10 mouse cellular contexts compared by ENCODE assay signal in the genomic region with DNA sequence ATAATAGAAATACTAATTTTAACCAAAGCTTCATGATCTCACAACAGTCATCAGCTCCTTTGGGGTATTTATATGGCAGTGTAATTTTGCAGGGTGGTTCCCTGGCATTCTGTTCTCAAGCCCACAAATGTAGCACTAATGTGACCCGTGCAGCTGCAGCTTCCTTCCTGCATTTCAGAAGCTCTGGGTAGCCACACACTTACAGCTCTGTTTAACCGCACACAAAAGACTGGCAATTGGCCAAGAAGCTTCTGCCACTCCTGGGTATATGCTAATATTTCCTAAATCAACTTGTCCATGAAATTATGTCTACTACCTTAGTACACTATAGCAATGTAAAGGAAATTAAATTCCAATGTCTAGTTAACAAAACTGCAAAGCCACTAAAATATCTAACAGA. TPM values are rescaled to one million over a fixed set of nuclear protein-coding genes. Genes with fewer than 3 reads are reported as not detected.
DNase-seq lines count a peak whose midpoint lies in the region; ATAC-seq and TF ChIP-seq lines count a peak whose summit lies in the region.
"Had no signal": no experiment of that assay in that cellular context is flagged by ENCODE, and none has a peak within 500 bp of the region (broad histone marks: within the 10 kb centered on the region; RNA-seq: fewer than 3 reads in every experiment).

No protein-coding gene starts in this region.

- DNase-seq in intestine, embryonic 14.5 days (ENCODE audit: low spot score): no peak
- DNase-seq in lung, postnatal 14 days: peak; percentile 41
- DNase-seq in thymus, postnatal 0 days (ENCODE audit: low spot score): peak; percentile 80
- DNase-seq in ovary, postnatal 10 days (ENCODE audit: low spot score): no peak
- DNase-seq in cerebellum, adult 8-10 months: no peak

- H3K4me3 ChIP-seq in intestine, embryonic 14.5 days (ENCODE audit: low read depth, low read length): no peak overlapping the region
- no peak overlapping the region for H3K4me3 ChIP-seq in intestine, postnatal 0 days (ENCODE audit: low read depth, low read length)
- H3K4me3 ChIP-seq in heart, embryonic 11.5 days (ENCODE audit: low read depth, low read length): no peak overlapping the region
- H3K4me3 ChIP-seq: lung, embryonic 15.5 days had no signal

- WGBS in intestine, embryonic 14.5 days: 24% methylated on average over 2 of the region's 2 CpGs
- 6% methylated on average over 2 of the region's 2 CpGs for WGBS in intestine, postnatal 0 days
- 33% methylated on average over 2 of the region's 2 CpGs for WGBS in heart, embryonic 11.5 days (ENCODE audit: insufficient replicate concordance)

- H3K9me3 ChIP-seq in intestine, embryonic 14.5 days (ENCODE audit: control insufficient read depth, low read length): no peaks in the 10 kb centered on the region
- H3K9me3 ChIP-seq in intestine, postnatal 0 days (ENCODE audit: control insufficient read depth): no peaks in the 10 kb centered on the region
- H3K9me3 ChIP-seq in heart, embryonic 11.5 days (replicated peaks; ENCODE audit: control insufficient read depth, low read length): no peaks in the 10 kb centered on the region
- H3K9me3 ChIP-seq: G1E; lung, embryonic 15.5 days had no signal

- ATAC-seq in intestine, embryonic 14.5 days (replicated peaks; ENCODE audit: low FRiP score, low TSS enrichment, low read depth): 0 out of 2 replicates have a peak, but pooled peaks have one; percentile 55
- ATAC-seq in intestine, postnatal 0 days: no peak
- ATAC-seq in CD4-positive, CD25-positive, alpha-beta regulatory T cell, adult 4 months: peak; percentile 64
- ATAC-seq in heart, embryonic 11.5 days (replicated peaks; ENCODE audit: insufficient number of reproducible peaks, low FRiP score, low TSS enrichment): no peak

- peaks cover 4% of the 10 kb centered on the region; the same call in 1 of the 2 replicates for H3K36me3 ChIP-seq in intestine, embryonic 14.5 days (ENCODE audit: control insufficient read depth, insufficient read depth, low read length)
- H3K36me3 ChIP-seq in intestine, postnatal 0 days (ENCODE audit: control insufficient read depth, insufficient read depth): no peaks in the 10 kb centered on the region
- H3K36me3 ChIP-seq in heart, embryonic 11.5 days (ENCODE audit: control insufficient read depth, insufficient read depth, low read length): no peaks in the 10 kb centered on the region
- H3K36me3 ChIP-seq: lung, embryonic 15.5 days had no signal

- H3K27ac ChIP-seq in intestine, embryonic 14.5 days (ENCODE audit: low read depth): peak overlapping the region; percentile 30; the same call in 1 of the 2 replicates
- H3K27ac ChIP-seq in intestine, postnatal 0 days (ENCODE audit: low read depth, low read length): no peak overlapping the region
- H3K27ac ChIP-seq in heart, embryonic 11.5 days (ENCODE audit: low read depth, low read length): peak overlapping the region; percentile 29; the same call in 1 of the 2 replicates

- no peak overlapping the region for H3K9ac ChIP-seq in intestine, embryonic 14.5 days (ENCODE audit: low read length)
- no peak overlapping the region for H3K9ac ChIP-seq in intestine, postnatal 0 days (ENCODE audit: low read depth, low read length)
- no peak overlapping the region for H3K9ac ChIP-seq in heart, embryonic 11.5 days (ENCODE audit: low read depth, low read length)
- H3K9ac ChIP-seq: lung, embryonic 15.5 days had no signal

- H3K4me2 ChIP-seq in intestine, embryonic 14.5 days (ENCODE audit: low read length): no peak overlapping the region
- H3K4me2 ChIP-seq in intestine, postnatal 0 days (replicated peaks; ENCODE audit: low read depth): no peak overlapping the region
- no peak overlapping the region for H3K4me2 ChIP-seq in heart, embryonic 11.5 days
- H3K4me2 ChIP-seq: lung, embryonic 15.5 days had no signal

- 0 out of 2 replicates have a peak, but pooled peaks cover 3% of the 10 kb centered on the region for H3K4me1 ChIP-seq in intestine, embryonic 14.5 days (replicated peaks; ENCODE audit: control insufficient read depth, insufficient read depth, low read length)
- peaks cover 13% of the 10 kb centered on the region for H3K4me1 ChIP-seq in intestine, postnatal 0 days (replicated peaks; ENCODE audit: control insufficient read depth, insufficient read depth, low read length)
- peaks cover 9% of the 10 kb centered on the region for H3K4me1 ChIP-seq in heart, embryonic 11.5 days (ENCODE audit: control insufficient read depth, insufficient read depth, low read length)

- no peaks in the 10 kb centered on the region for H3K27me3 ChIP-seq in intestine, embryonic 14.5 days (replicated peaks; ENCODE audit: control insufficient read depth, insufficient read depth, low read length)
- no peaks in the 10 kb centered on the region for H3K27me3 ChIP-seq in intestine, postnatal 0 days (replicated peaks; ENCODE audit: control insufficient read depth, insufficient read depth, low read length)
- no peaks in the 10 kb centered on the region for H3K27me3 ChIP-seq in heart, embryonic 11.5 days (ENCODE audit: control insufficient read depth, insufficient read depth, low read length)
- H3K27me3 ChIP-seq: lung, embryonic 15.5 days had no signal

- TF ChIP-seq CTCF in intestine, postnatal 0 days (IDR thresholded peaks at IDR 0.05; ENCODE audit: low read depth): no peak

RNA-seq across cellular contexts. Expression of gene Usp3, which starts 32.6 kb away (rescaled TPM):
- 83.6 and 97.6 TPM in 2 replicates for polyA plus RNA-seq in intestine, embryonic 14.5 days (2014; fragmentation: Nextera tagmentation; extraction: Ambion mirVana)
- polyA plus RNA-seq in intestine, postnatal 0 days (2015; fragmentation: Nextera tagmentation; extraction: Ambion mirVana): 63.5 and 70.3 TPM in 2 replicates
- polyA plus RNA-seq in CD4-positive, CD25-positive, alpha-beta regulatory T cell, adult 4 months (2017; shearing (Covaris generic)): 100 to 1,000 TPM; 121 to 156 TPM
- polyA plus RNA-seq in heart, embryonic 11.5 days (2014; fragmentation: Nextera tagmentation; extraction: Ambion mirVana): 45.0 and 47.6 TPM in 2 replicates
- 154 and 168 TPM in 2 replicates for polyA plus RNA-seq in thymus, postnatal 0 days (2015; fragmentation: Nextera tagmentation; extraction: Ambion mirVana)

RNA-seq across cellular contexts. Expression of gene Fbxl22, which starts 45.9 kb away (rescaled TPM):
- polyA plus RNA-seq in intestine, embryonic 14.5 days (2014; fragmentation: Nextera tagmentation; extraction: Ambion mirVana): 14.2 and 14.7 TPM in 2 replicates
- 12.9 and 15.4 TPM in 2 replicates for polyA plus RNA-seq in intestine, postnatal 0 days (2015; fragmentation: Nextera tagmentation; extraction: Ambion mirVana)
- 1 to 10 TPM; 4.9 to 5.9 TPM for polyA plus RNA-seq in CD4-positive, CD25-positive, alpha-beta regulatory T cell, adult 4 months (2017; shearing (Covaris generic))
- polyA plus RNA-seq in heart, embryonic 11.5 days (2014; fragmentation: Nextera tagmentation; extraction: Ambion mirVana): 61.3 and 61.8 TPM in 2 replicates
- 1.3 and 1.8 TPM in 2 replicates for polyA plus RNA-seq in thymus, postnatal 0 days (2015; fragmentation: Nextera tagmentation; extraction: Ambion mirVana)

Comparison
In these comparisons a context has a peak if more than half of its experiments do, and no peak if none do; other contexts are left out.
1. ATAC-seq: peak in intestine, embryonic 14.5 days (single experiment) and CD4-positive, CD25-positive, alpha-beta regulatory T cell, adult 4 months (single experiment); none in intestine, postnatal 0 days (single experiment) and heart, embryonic 11.5 days (single experiment).
2. DNase-seq: peak in lung, postnatal 14 days (single experiment) and thymus, postnatal 0 days (single experiment); none in intestine, embryonic 14.5 days (single experiment), ovary, postnatal 10 days (single experiment) and cerebellum, adult 8-10 months (single experiment).